Mouse (Mus musculus): Measurements from ENCODE around the gene Jchain.

The Jchain gene

GRCm38 (mm10) chr5:88530908-88531307 lies 3.2 kb upstream of the Jchain start:
- CTCF ChIA-PET, result no interaction called here

GRCm38 (mm10) chr5:88519232-88519631 lies 8.5 kb downstream of the Jchain start:
- CTCF ChIA-PET, result no interaction called here

GRCm38 (mm10) chr5:88508990-88509389 lies 18.7 kb downstream of the Jchain start:
- CTCF ChIA-PET, result interaction anchor here (0.7 kb wide), 1 partner anchor 64 kb away, joined by 6 read pairs; no protein-coding TSS in a partner anchor

GRCm38 (mm10) chr5:88508555-88508954 lies 19.1 kb downstream of the Jchain start:
- CTCF ChIA-PET, result interaction anchor here (0.7 kb wide), 1 partner anchor 64 kb away, joined by 6 read pairs; no protein-coding TSS in a partner anchor

GRCm38 (mm10) chr5:88499781-88500180 lies 27.9 kb downstream of the Jchain start:
- CTCF ChIA-PET, result no interaction called here

GRCm38 (mm10) chr5:88491111-88491510 lies 36.6 kb downstream of the Jchain start:
- CTCF ChIA-PET, result interaction anchor here (0.7 kb wide), 1 partner anchor 242 kb away, joined by 12 read pairs; no protein-coding TSS in a partner anchor

GRCm38 (mm10) chr5:88489004-88489403 lies 38.7 kb downstream of the Jchain start:
- CTCF ChIA-PET, result no interaction called here

GRCm38 (mm10) chr5:88487675-88488074 lies 40.0 kb downstream of the Jchain start, which contains the start of gene Enam:
Gene Enam (plus strand): TSS chr5:88487975.
- CTCF ChIA-PET, result no interaction called here
